Mouse (Mus musculus): ENCODE measurements around the gene Nudt2. TPM values are rescaled to one million over a fixed set of nuclear protein-coding genes. Genes with fewer than 3 reads are reported as not detected.
"Not testable (repeated sequence)": the region's sequence is repeated elsewhere in the genome, so short reads cannot be mapped to it uniquely, and the experiment has no call there.

Nudt2 gene
- total and polyA plus RNA-seq, 3 experiments: 21.7 to 40.2 (median 27.9) TPM

DNA sequence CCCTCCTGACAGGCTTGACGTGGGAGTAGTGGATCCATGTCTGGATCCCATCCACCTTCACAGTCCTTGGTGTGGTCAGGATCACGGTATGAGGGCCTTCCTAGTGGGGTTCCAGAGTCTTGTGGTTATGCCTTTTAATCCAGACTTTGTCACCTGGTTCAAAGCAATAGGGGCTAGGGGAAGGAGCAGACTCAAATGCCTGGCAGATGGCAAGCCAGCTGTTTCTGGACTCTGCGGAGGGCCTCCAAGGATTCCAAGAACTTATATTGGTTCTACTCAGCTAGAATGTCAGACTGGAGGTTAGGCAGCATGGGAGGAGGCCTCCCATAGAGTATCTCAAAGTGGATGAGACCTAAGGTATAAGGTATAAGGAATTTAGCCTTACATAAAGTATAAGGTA, 17.4 kb upstream of the Nudt2 start:
- in situ Hi-C loops (cut with MboI; ENCODE audit: low pct_ligation_motif_present, low pct_unique_long_range_greater_than_20kb, low sequenced_read_pairs) (no loop called here), dilution Hi-C loops (cut with MboI; ENCODE audit: extremely low pct_ligation_motif_present, extremely low pct_unique_long_range_greater_than_20kb, low sequenced_read_pairs) (no loop called here)
- TF ChIP-seq JUN (IDR thresholded peaks at IDR 0.05; ENCODE audit: insufficient read depth, low read depth, low read length): no peak
- TF ChIP-seq POLR2AphosphoS2 (IDR thresholded peaks at IDR 0.05; ENCODE audit: low read depth, low read length): no peak
- no peak for TF ChIP-seq ZKSCAN1 (IDR thresholded peaks at IDR 0.05; ENCODE audit: borderline replicate concordance, low read depth, low read length)
- TF ChIP-seq BHLHE40 (IDR thresholded peaks at IDR 0.05; ENCODE audit: low read depth, low read length): no peak
- TF ChIP-seq POLR2A (IDR thresholded peaks at IDR 0.05; ENCODE audit: low read depth, low read length): no peak
- TF ChIP-seq ELF1 (IDR thresholded peaks at IDR 0.05; ENCODE audit: low read depth, low read length): no peak
- no peak for TF ChIP-seq UBTF (IDR thresholded peaks at IDR 0.05; ENCODE audit: low read depth, low read length)
- TF ChIP-seq MEF2A (IDR thresholded peaks at IDR 0.05; ENCODE audit: borderline replicate concordance, low read depth, low read length): no peak
- no peak for TF ChIP-seq E2F4 (IDR thresholded peaks at IDR 0.05; ENCODE audit: insufficient replicate concordance, low read depth, low read length)
- TF ChIP-seq CTCF (conservative IDR thresholded peaks at IDR 0.05 in 1 of 2, IDR thresholded peaks at IDR 0.05 in 1 of 2; ENCODE audit: low read depth in 2 of 2, low read length in 2 of 2): no peak

DNA sequence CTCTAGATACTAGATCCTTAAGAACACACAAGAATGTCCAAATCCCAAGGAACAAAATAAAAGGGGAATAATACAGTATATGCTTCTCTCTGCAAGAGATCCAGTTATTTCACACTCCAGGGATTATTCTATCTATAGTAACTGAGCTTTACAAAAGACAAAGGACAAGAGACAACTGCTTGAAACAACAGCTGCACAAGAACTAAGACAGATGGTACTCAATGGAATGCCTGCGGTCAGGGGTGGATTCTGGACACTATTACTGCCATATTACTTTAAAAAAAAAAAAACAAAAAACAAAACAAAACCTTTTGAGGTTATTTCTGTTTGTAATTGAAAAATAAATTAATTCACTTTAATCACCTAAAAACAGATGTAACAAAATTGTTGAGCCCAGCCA, 4.3 kb upstream of the Nudt2 start:
- Histone ChIP-seq H3K4me2 (ENCODE audit: insufficient read depth, low read depth, poor library complexity, severe bottlenecking) (no peak overlapping the region), H3K36me3 (replicated peaks in 1 of 2; ENCODE audit: control insufficient read depth in 1 of 2, insufficient read depth in 1 of 2, low read length in 1 of 2) (peaks cover 0 to 11% of the 10 kb centered on the region in 2 experiments), H3K9me3 (replicated peaks; ENCODE audit: low read length) (no peaks in the 10 kb centered on the region), H3K4me3 (replicated peaks in 1 of 3; ENCODE audit: low read depth in 2 of 3, low read length in 2 of 3, poor library complexity in 1 of 3) (no peak overlapping the region), H3K4me1 (ENCODE audit: control insufficient read depth in 1 of 2, insufficient read depth in 2 of 2) (peaks cover 8 to 9% of the 10 kb centered on the region in 2 experiments; a peak in 2 of 4 replicates), H3K9ac (ENCODE audit: insufficient read depth, low read depth) (no peak overlapping the region), H3K27ac (ENCODE audit: insufficient read depth, low read depth) (no peak overlapping the region), H3K79me2 (replicated peaks; ENCODE audit: control insufficient read depth, extremely low read depth, insufficient read depth, poor library complexity, severe bottlenecking) (peaks cover 16% of the 10 kb centered on the region), H3K27me3 (replicated peaks) (no peaks in the 10 kb centered on the region)
- dilution Hi-C loops (cut with MboI; ENCODE audit: extremely low pct_ligation_motif_present, extremely low pct_unique_long_range_greater_than_20kb, low sequenced_read_pairs) (no loop called here), in situ Hi-C loops (cut with MboI; ENCODE audit: low pct_ligation_motif_present, low pct_unique_long_range_greater_than_20kb, low sequenced_read_pairs) (no loop called here)
- no peak for TF ChIP-seq UBTF (IDR thresholded peaks at IDR 0.05; ENCODE audit: low read depth, low read length)
- no peak for TF ChIP-seq E2F4 (IDR thresholded peaks at IDR 0.05; ENCODE audit: insufficient replicate concordance, low read depth, low read length)
- TF ChIP-seq SIN3A (IDR thresholded peaks at IDR 0.05; ENCODE audit: low read length): no peak
- TF ChIP-seq TCF12 (IDR thresholded peaks at IDR 0.05; ENCODE audit: low read depth, low read length): no peak
- no peak for TF ChIP-seq ETS1 (conservative IDR thresholded peaks at IDR 0.05; ENCODE audit: low read depth, low read length)
- no peak for TF ChIP-seq JUN (IDR thresholded peaks at IDR 0.05; ENCODE audit: insufficient read depth, low read depth, low read length)
- TF ChIP-seq JUND (conservative IDR thresholded peaks at IDR 0.05; ENCODE audit: low read depth, low read length): no peak
- TF ChIP-seq CTCF (conservative IDR thresholded peaks at IDR 0.05 in 1 of 2, IDR thresholded peaks at IDR 0.05 in 1 of 2; ENCODE audit: low read depth in 2 of 2, low read length in 2 of 2): no peak
- no peak for TF ChIP-seq BHLHE40 (IDR thresholded peaks at IDR 0.05; ENCODE audit: low read depth, low read length)
- no peak for TF ChIP-seq MXI1 (IDR thresholded peaks at IDR 0.05; ENCODE audit: low read depth, low read length)
- TF ChIP-seq NELFE (IDR thresholded peaks at IDR 0.05; ENCODE audit: low read depth, low read length): no peak
- TF ChIP-seq IRF4 (IDR thresholded peaks at IDR 0.05; ENCODE audit: low read depth, low read length): no peak
- no peak for TF ChIP-seq CHD1 (IDR thresholded peaks at IDR 0.05; ENCODE audit: low read depth, low read length)
- no peak for TF ChIP-seq POLR2AphosphoS2 (IDR thresholded peaks at IDR 0.05; ENCODE audit: low read depth, low read length)
- TF ChIP-seq MAX (IDR thresholded peaks at IDR 0.05; ENCODE audit: low read length): no peak
- no peak for DNase-seq (ENCODE audit: extremely low read depth)

More for the DNA sequence above, 17.4 kb upstream of the Nudt2 start:
- Histone ChIP-seq H3K79me2 (replicated peaks; ENCODE audit: control insufficient read depth, extremely low read depth, insufficient read depth, poor library complexity, severe bottlenecking) (no peaks in the 10 kb centered on the region), H3K9ac (ENCODE audit: insufficient read depth, low read depth) (no peak overlapping the region), H3K27me3 (replicated peaks) (no peaks in the 10 kb centered on the region), H3K27ac (ENCODE audit: insufficient read depth, low read depth) (no peak overlapping the region), H3K4me2 (ENCODE audit: insufficient read depth, low read depth, poor library complexity, severe bottlenecking) (no peak overlapping the region), H3K4me1 (ENCODE audit: control insufficient read depth in 1 of 2, insufficient read depth in 2 of 2) (peaks cover 0 to 5% of the 10 kb centered on the region in 2 experiments; a peak in 2 of 4 replicates), H3K9me3 (replicated peaks; ENCODE audit: low read length) (no peaks in the 10 kb centered on the region), H3K4me3 (replicated peaks in 1 of 3; ENCODE audit: low read depth in 2 of 3, low read length in 2 of 3, poor library complexity in 1 of 3) (no peak overlapping the region), H3K36me3 (replicated peaks in 1 of 2; ENCODE audit: control insufficient read depth in 1 of 2, insufficient read depth in 1 of 2, low read length in 1 of 2) (peaks cover 0 to 54% of the 10 kb centered on the region in 2 experiments)
- no peak for DNase-seq (ENCODE audit: extremely low read depth)

DNA sequence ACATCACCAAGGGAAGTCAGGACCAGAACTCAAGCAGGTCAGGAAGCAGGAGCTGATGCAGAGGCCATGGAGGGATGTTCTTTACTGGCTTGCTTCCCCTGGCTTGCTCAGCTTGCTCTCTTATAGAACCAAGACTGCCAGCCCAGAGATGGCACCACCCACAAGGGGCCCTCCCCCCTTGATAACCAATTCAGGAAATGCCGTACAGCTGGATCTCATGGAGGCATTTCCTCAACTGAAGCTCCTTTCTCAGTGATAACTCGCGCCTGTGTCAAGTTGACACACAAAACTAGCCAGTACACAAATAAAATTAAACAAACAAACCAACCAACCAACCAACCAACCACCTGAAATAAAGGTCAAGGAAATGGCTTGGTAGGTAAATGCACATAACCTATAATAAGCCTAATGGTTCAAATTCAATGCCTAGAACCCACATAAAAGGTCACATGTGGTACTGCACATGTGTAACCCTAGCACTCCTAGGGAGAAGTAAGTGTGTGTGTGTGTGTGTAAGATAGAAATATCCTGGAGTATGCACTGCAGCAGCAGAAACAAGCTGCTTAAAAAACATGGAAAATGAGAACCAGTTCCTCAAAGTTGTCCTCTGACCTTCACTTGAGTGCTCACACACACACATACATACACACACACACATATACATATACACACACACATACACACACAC, 1.8 kb upstream of the Nudt2 start:
- H3K36me3 ChIP-seq (replicated peaks in 1 of 2; ENCODE audit: control insufficient read depth in 1 of 2, insufficient read depth in 1 of 2, low read length in 1 of 2): peaks cover 0 to 13% of the 10 kb centered on the region in 2 experiments
- H3K27ac ChIP-seq (ENCODE audit: insufficient read depth, low read depth); H3K27me3 ChIP-seq (replicated peaks); in situ Hi-C loops (cut with MboI; ENCODE audit: low pct_ligation_motif_present, low pct_unique_long_range_greater_than_20kb, low sequenced_read_pairs); dilution Hi-C loops (cut with MboI; ENCODE audit: extremely low pct_ligation_motif_present, extremely low pct_unique_long_range_greater_than_20kb, low sequenced_read_pairs); DNase-seq (ENCODE audit: extremely low read depth); H3K9me3 ChIP-seq (replicated peaks; ENCODE audit: low read length): not testable (repeated sequence)
- peaks cover 16% of the 10 kb centered on the region for H3K79me2 ChIP-seq (replicated peaks; ENCODE audit: control insufficient read depth, extremely low read depth, insufficient read depth, poor library complexity, severe bottlenecking)
- H3K9ac ChIP-seq (ENCODE audit: insufficient read depth, low read depth): peak overlapping the region; percentile 76; the same call in 1 of the 2 replicates
- H3K4me1 ChIP-seq (ENCODE audit: control insufficient read depth in 1 of 2, insufficient read depth in 2 of 2): peaks cover 8 to 13% of the 10 kb centered on the region in 2 experiments; a peak in 3 of 4 replicates
- peak overlapping the region; percentile 97 for H3K4me2 ChIP-seq (ENCODE audit: insufficient read depth, low read depth, poor library complexity, severe bottlenecking)
- H3K4me3 ChIP-seq (replicated peaks in 1 of 3; ENCODE audit: low read depth in 2 of 3, low read length in 2 of 3, poor library complexity in 1 of 3): peak overlapping the region; percentile 57 to 99 (median 69)
